21 mouse cellular contexts compared by ENCODE assay signal in genomic region chr11:55501955-55502531, GRCm38 (mm10). TPM values are rescaled to one million over a fixed set of nuclear protein-coding genes. Genes with fewer than 3 reads are reported as not detected.
DNase-seq lines count a peak whose midpoint lies in the region; ATAC-seq lines count a peak whose summit lies in the region.
"Had no signal": no experiment of that assay in that cellular context is flagged by ENCODE, and none has a peak within 500 bp of the region (broad histone marks: within the 10 kb centered on the region; RNA-seq: fewer than 3 reads in every experiment).

No protein-coding gene starts in this region.

- H3K4me1 ChIP-seq in heart, embryonic 12.5 days (replicated peaks): peaks cover 7% of the 10 kb centered on the region
- H3K4me1 ChIP-seq in limb, embryonic 12.5 days (replicated peaks): no peaks in the 10 kb centered on the region
- no peaks in the 10 kb centered on the region for H3K4me1 ChIP-seq in limb, embryonic 10.5 days
- H3K4me1 ChIP-seq: forebrain, embryonic 10.5 days; midbrain, embryonic 12.5 days; neural tube, embryonic 12.5 days had no signal

- H3K4me2 ChIP-seq in heart, embryonic 12.5 days: no peak overlapping the region
- H3K4me2 ChIP-seq in limb, embryonic 12.5 days: no peak overlapping the region
- H3K4me2 ChIP-seq: limb, embryonic 15.5 days; midbrain, embryonic 12.5 days; neural tube, embryonic 12.5 days had no signal

- intact Hi-C loops in gastrocnemius, postnatal 14 days (cut with DNase I; ENCODE audit: low total_unique reads): no loop called here

- WGBS in heart, embryonic 12.5 days: 89% methylated on average over 8 of the region's 8 CpGs
- WGBS in limb, embryonic 12.5 days: 86% methylated on average over 8 of the region's 8 CpGs
- 89% methylated on average over 8 of the region's 8 CpGs for WGBS in limb, embryonic 10.5 days

- peak; percentile 94 for DNase-seq in heart, adult 11 months
- DNase-seq in limb, embryonic 10.5 days (ENCODE audit: low spot score): no peak
- DNase-seq in gastrocnemius, postnatal 14 days: peak; percentile 59
- DNase-seq in cerebellum, adult 18-20 months: no peak
- no peak for DNase-seq in liver
- DNase-seq: cerebellum, postnatal 10 days; kidney, adult 18-20 months; kidney, postnatal 14 days; layer of hippocampus, postnatal 36 days; right cerebral cortex, adult 18-20 months; spleen, adult 18-20 months; thymus, adult 18-20 months had no signal

- H3K4me3 ChIP-seq in heart, embryonic 12.5 days: no peak overlapping the region
- H3K4me3 ChIP-seq in limb, embryonic 12.5 days (replicated peaks): no peak overlapping the region
- H3K4me3 ChIP-seq in limb, embryonic 10.5 days: no peak overlapping the region
- H3K4me3 ChIP-seq: forebrain, embryonic 10.5 days; layer of hippocampus, adult 2 months; limb, embryonic 15.5 days; midbrain, embryonic 12.5 days; neural tube, embryonic 12.5 days had no signal

- ATAC-seq in heart, embryonic 12.5 days (ENCODE audit: insufficient number of reproducible peaks, low FRiP score): no peak
- no peak for ATAC-seq in limb, embryonic 12.5 days (ENCODE audit: insufficient number of reproducible peaks, insufficient read depth, low FRiP score, low TSS enrichment, low read depth)
- ATAC-seq: hindbrain, embryonic 16.5 days; lung, postnatal 0 days had no signal

- H3K27ac ChIP-seq in heart, embryonic 12.5 days (ENCODE audit: poor library complexity, severe bottlenecking): no peak overlapping the region
- 0 out of 2 replicates have a peak overlapping the region, but pooled peaks have one; percentile 17 for H3K27ac ChIP-seq in limb, embryonic 12.5 days
- H3K27ac ChIP-seq in limb, embryonic 10.5 days: no peak overlapping the region
- H3K27ac ChIP-seq: forebrain, embryonic 10.5 days; layer of hippocampus, adult 2 months; midbrain, embryonic 12.5 days; neural tube, embryonic 12.5 days had no signal

- H3K36me3 ChIP-seq in heart, embryonic 12.5 days: peaks cover 62% of the 10 kb centered on the region
- H3K36me3 ChIP-seq in limb, embryonic 12.5 days: peaks cover 59% of the 10 kb centered on the region
- H3K36me3 ChIP-seq in limb, embryonic 10.5 days: peaks cover 61% of the 10 kb centered on the region

- no peak overlapping the region for H3K9ac ChIP-seq in heart, embryonic 12.5 days
- H3K9ac ChIP-seq in limb, embryonic 12.5 days (replicated peaks): no peak overlapping the region
- H3K9ac ChIP-seq: limb, embryonic 15.5 days; midbrain, embryonic 12.5 days; neural tube, embryonic 12.5 days had no signal

- no peaks in the 10 kb centered on the region for H3K27me3 ChIP-seq in heart, embryonic 12.5 days (replicated peaks)
- H3K27me3 ChIP-seq in limb, embryonic 12.5 days: no peaks in the 10 kb centered on the region
- no peaks in the 10 kb centered on the region for H3K27me3 ChIP-seq in limb, embryonic 10.5 days (ENCODE audit: low read depth, poor library complexity, severe bottlenecking)
- H3K27me3 ChIP-seq: limb, embryonic 15.5 days; midbrain, embryonic 12.5 days; neural tube, embryonic 12.5 days had no signal

- H3K9me3 ChIP-seq in heart, embryonic 12.5 days (replicated peaks): no peaks in the 10 kb centered on the region
- no peaks in the 10 kb centered on the region for H3K9me3 ChIP-seq in limb, embryonic 12.5 days
- no peaks in the 10 kb centered on the region for H3K9me3 ChIP-seq in limb, embryonic 10.5 days (replicated peaks)
- H3K9me3 ChIP-seq: forebrain, embryonic 10.5 days; limb, embryonic 15.5 days; midbrain, embryonic 12.5 days; neural tube, embryonic 12.5 days had no signal

RNA-seq across cellular contexts. Expression of gene G3bp1, which starts 32.6 kb away (rescaled TPM):
- 139 and 140 TPM in 2 replicates for polyA plus RNA-seq in heart, embryonic 12.5 days (2016; fragmentation: Nextera tagmentation; extraction: Ambion mirVana)
- polyA plus RNA-seq in limb, embryonic 12.5 days (2016; fragmentation: Nextera tagmentation; extraction: Ambion mirVana): 246 and 248 TPM in 2 replicates
- 267 and 279 TPM in 2 replicates for polyA plus RNA-seq in limb, embryonic 10.5 days (2016; fragmentation: Nextera tagmentation; extraction: Ambion mirVana)
- total RNA-seq in gastrocnemius, postnatal 14 days (2021): 10 to 100 TPM; 54.8 to 64.9 TPM

RNA-seq across cellular contexts. Expression of gene Atox1, which starts 41.0 kb away (rescaled TPM):
- 253 and 258 TPM in 2 replicates for polyA plus RNA-seq in heart, embryonic 12.5 days (2016; fragmentation: Nextera tagmentation; extraction: Ambion mirVana)
- 264 and 265 TPM in 2 replicates for polyA plus RNA-seq in limb, embryonic 12.5 days (2016; fragmentation: Nextera tagmentation; extraction: Ambion mirVana)
- 224 and 237 TPM in 2 replicates for polyA plus RNA-seq in limb, embryonic 10.5 days (2016; fragmentation: Nextera tagmentation; extraction: Ambion mirVana)
- total RNA-seq in gastrocnemius, postnatal 14 days (2021): 10 to 100 TPM; 58.7 to 65.7 TPM

Comparison
In these comparisons a context has a peak if more than half of its experiments do, and no peak if none do; other contexts are left out.
1. DNase-seq: peak in heart, adult 11 months (single experiment) and gastrocnemius, postnatal 14 days (single experiment); none in limb, embryonic 10.5 days (single experiment), cerebellum, adult 18-20 months (0 of 2) and liver (single experiment).